Mouse (Mus musculus): Measurements from ENCODE around the gene Fam104a.

GRCm38 (mm10) chr11:113676847-113677246 lies 7.1 kb downstream of the Fam104a start:
- no peak for TF ChIP-seq CTCF (IDR thresholded peaks at IDR 0.05; ENCODE audit: low read depth)
- no peak for TF ChIP-seq EP300 (IDR thresholded peaks at IDR 0.05; ENCODE audit: low read depth)

All from heart, postnatal 0 days (tissue).